Mouse (Mus musculus) C2C12 (cell line): ENCODE measurements around the gene Arpp19. TPM values are rescaled to one million over a fixed set of nuclear protein-coding genes. Genes with fewer than 3 reads are reported as not detected.
A peak's percentile ranks its signal among the peaks of the same experiment; 100 is the strongest.

ENCODE experiments used
- H3K27me3 ChIP-seq: one replicate; pipeline ENCODE4 v1.6.1; 2011; ENCODE audit not compliant: control insufficient read depth, insufficient read depth, insufficient read length
- H3K36me3 ChIP-seq: one replicate; pipeline ENCODE4 v1.6.1; 2011; ENCODE audit not compliant: control insufficient read depth, insufficient read depth
- H3K4me3 ChIP-seq: one replicate; pipeline ENCODE4 v1.5.1; 2011; ENCODE audit warnings: mild to moderate bottlenecking, control low read depth; ENCODE audit not compliant: poor library complexity, insufficient read depth, severe bottlenecking
- H3K79me2 ChIP-seq: one replicate; pipeline ENCODE4 v1.6.1; 2011; ENCODE audit not compliant: control insufficient read depth, insufficient read depth
- H3K79me3 ChIP-seq: one replicate; pipeline ENCODE4 v1.6.1; 2011; ENCODE audit warnings: low read depth, control low read depth
- H3ac ChIP-seq: one replicate; pipeline ENCODE3; 2011; ENCODE audit warnings: low read depth; ENCODE audit not compliant: control insufficient read depth, insufficient read length
- CEBPB ChIP-seq: IDR thresholded peaks from one replicate; pipeline ENCODE4 v1.6.1; 2011; ENCODE audit warnings: low read depth, mild to moderate bottlenecking, control low read depth, moderate library complexity
- CTCF ChIP-seq: IDR thresholded peaks from one replicate; pipeline ENCODE4 v1.5.1; 2011; ENCODE audit not compliant: control insufficient read depth, insufficient read depth, insufficient read length
- FOSL1 ChIP-seq: IDR thresholded peaks from one replicate; pipeline ENCODE4 v1.8.0; 2011; ENCODE audit warnings: mild to moderate bottlenecking, low read length; ENCODE audit not compliant: poor library complexity, insufficient read depth, severe bottlenecking
- MAX ChIP-seq: IDR thresholded peaks from one replicate; pipeline ENCODE4 v1.6.1; 2011; ENCODE audit warnings: mild to moderate bottlenecking, control low read depth
- MYOD1 ChIP-seq: IDR thresholded peaks from one replicate; pipeline ENCODE4 v1.6.1; 2011; ENCODE audit warnings: low read depth; ENCODE audit not compliant: control insufficient read depth, insufficient read length
- MYOG ChIP-seq: IDR thresholded peaks from one replicate; pipeline ENCODE4 v1.6.1; 2011; ENCODE audit not compliant: control insufficient read depth, insufficient read length; ENCODE audit errors: extremely low read depth
- USF1 ChIP-seq: IDR thresholded peaks from one replicate; pipeline ENCODE4 v1.6.1; 2011; ENCODE audit warnings: low read depth, mild to moderate bottlenecking, control low read depth, moderate library complexity
- long read RNA-seq, 2 experiments: library from polyadenylated mRNA; unstranded; transcript quantifications; one replicate each; pipeline ENCODE4 v2.0.0; 2019 to 2020
- polyA plus RNA-seq: library from polyadenylated mRNA; unstranded; fragments of >200 nt; fragmentation: generic; extraction: Trizol; gene quantifications from one replicate; pipeline ENCODE4 v1.2.1, GENCODE M21; 2012; ENCODE audit warnings: missing spikeins

Arpp19 gene
- 232 TPM for polyA plus RNA-seq
- long read RNA-seq, experiment 1, full-length matches to known transcripts, result 192 of 196 reads
- long read RNA-seq, experiment 1, partial matches to known transcripts, result 1 of 196 reads
- long read RNA-seq, experiment 1, other reads (novel, unspliced or antisense), result 3 of 196 reads
- long read RNA-seq, experiment 2, full-length matches to known transcripts, result 207 of 215 reads
- long read RNA-seq, experiment 2, partial matches to known transcripts, result 3 of 215 reads
- long read RNA-seq, experiment 2, other reads (novel, unspliced or antisense), result 5 of 215 reads

DNA sequence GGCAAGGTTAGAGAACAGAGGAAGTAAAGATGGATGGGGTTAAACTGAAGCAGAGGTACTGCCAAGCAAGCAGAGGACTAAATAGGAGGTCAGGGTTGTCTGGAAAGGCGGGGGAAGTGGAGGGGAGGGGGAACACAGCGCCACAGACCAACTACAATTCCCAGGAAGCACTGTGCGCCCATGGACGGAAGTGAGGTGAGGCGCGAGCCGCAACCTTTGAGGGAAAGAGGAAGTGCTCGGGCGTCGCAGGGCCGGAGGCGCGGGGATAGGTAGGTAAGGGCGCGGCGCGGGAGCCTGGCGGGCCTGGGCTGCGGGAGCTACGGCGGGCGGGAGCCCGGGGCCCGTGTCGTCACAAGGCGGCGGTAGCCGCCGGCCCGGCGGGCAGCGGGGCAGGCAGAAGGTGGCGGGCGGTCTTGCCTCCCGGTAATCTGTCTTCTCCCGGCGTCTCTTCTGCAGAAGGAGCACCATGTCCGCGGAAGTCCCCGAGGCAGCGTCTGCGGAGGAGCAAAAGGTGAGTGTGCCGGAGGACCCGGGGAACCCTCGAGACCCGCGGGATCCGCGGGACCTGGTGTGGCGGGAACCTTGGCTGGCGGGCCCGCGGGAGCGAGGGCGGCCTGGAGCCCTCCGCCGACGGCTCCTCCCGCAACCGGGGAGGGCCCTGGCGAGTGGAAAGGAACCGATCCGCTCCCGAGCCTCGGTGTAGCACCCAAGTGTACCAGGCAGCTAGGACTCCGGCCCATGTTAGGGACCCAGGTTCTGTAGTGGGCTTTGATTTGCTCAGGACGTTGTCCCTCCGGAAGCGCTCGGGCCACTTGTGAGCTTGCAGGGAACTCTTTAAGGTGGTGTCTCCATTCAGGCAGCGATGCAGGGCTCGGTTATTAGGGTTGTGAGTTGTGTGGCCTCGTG, at the start of gene Arpp19:
Arpp19 (plus strand) TSS at position 164 of the 906 bp plus-strand sequence.
- peak within 1 kb of the TSS; percentile 78 for H3K4me3 ChIP-seq
- TF ChIP-seq MYOD1 (no peak), USF1 (no peak), MAX (no peak), CEBPB (no peak)
- H3K27me3 ChIP-seq, result no peaks in the 10 kb centered on the region
- peak within 1 kb of the TSS; percentile 97 for H3ac ChIP-seq
- H3K79me3 ChIP-seq, result peaks cover 47% of the 10 kb centered on the region
- peaks cover 52% of the 10 kb centered on the region for H3K79me2 ChIP-seq
- peaks cover 6% of the 10 kb centered on the region for H3K36me3 ChIP-seq

DNA sequence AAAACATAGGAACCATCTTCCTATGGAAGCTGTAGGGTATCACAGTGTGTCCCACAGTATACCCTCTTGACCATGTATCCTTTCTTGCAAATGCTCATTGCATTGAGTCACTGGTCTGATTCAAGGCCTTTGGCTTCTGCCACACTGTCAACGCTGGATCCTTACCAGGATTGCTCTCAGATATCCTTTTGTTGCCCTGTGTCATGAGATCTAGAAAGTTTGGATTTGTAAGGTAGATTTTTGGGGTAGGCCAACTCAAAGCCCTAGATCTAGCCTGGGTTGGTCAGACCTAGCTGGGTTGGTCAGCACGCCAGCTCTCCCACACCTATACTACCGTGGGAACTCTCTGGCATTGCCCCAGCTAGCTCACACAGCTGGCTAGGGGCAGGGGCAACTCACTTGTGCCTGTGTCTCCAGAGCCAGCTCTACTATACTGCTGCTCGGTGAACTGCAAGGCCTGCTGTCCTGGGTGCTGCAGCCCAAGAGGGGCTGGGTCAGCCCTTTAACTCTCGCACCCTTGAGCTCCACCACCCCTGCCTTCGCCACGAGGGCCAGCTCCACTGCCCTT, 48.4 kb upstream of the Arpp19 start:
- no peaks in the 10 kb centered on the region for H3K27me3 ChIP-seq
- no peaks in the 10 kb centered on the region for H3K36me3 ChIP-seq
- no peaks in the 10 kb centered on the region for H3K79me3 ChIP-seq
- TF ChIP-seq USF1 (no peak), MAX (no peak), CTCF (no peak), MYOG (no peak), FOSL1 (no peak), CEBPB (no peak), MYOD1 (no peak)
- no peaks in the 10 kb centered on the region for H3K79me2 ChIP-seq
- H3K4me3 ChIP-seq, result no peak overlapping the region
- no peak overlapping the region for H3ac ChIP-seq

DNA sequence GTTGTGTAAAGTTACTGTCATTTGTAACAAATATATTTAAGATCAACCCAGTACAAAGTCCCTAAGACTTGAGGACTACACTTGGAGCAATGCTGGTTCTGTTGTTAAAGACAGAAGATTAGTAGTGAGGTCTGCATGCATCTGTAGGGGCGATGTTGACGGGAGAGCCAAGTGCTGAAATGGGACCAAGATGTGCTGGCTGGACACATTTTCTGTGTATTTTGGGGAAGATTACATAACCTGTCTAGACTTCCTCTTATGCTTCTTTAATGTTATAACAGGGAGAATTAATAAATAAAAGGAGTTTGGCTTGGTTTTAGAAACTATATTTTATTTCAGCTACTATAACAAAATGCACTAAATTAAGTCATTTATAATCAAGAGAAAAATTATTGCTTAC, 47.4 kb upstream of the Arpp19 start:
- Histone ChIP-seq H3K36me3 (no peaks in the 10 kb centered on the region), H3K4me3 (no peak overlapping the region), H3K79me3 (no peaks in the 10 kb centered on the region), H3K27me3 (no peaks in the 10 kb centered on the region), H3K79me2 (no peaks in the 10 kb centered on the region), H3ac (no peak overlapping the region)
- TF ChIP-seq CEBPB (no peak), FOSL1 (no peak), USF1 (no peak), MAX (no peak), CTCF (no peak), MYOD1 (no peak), MYOG (no peak)

DNA sequence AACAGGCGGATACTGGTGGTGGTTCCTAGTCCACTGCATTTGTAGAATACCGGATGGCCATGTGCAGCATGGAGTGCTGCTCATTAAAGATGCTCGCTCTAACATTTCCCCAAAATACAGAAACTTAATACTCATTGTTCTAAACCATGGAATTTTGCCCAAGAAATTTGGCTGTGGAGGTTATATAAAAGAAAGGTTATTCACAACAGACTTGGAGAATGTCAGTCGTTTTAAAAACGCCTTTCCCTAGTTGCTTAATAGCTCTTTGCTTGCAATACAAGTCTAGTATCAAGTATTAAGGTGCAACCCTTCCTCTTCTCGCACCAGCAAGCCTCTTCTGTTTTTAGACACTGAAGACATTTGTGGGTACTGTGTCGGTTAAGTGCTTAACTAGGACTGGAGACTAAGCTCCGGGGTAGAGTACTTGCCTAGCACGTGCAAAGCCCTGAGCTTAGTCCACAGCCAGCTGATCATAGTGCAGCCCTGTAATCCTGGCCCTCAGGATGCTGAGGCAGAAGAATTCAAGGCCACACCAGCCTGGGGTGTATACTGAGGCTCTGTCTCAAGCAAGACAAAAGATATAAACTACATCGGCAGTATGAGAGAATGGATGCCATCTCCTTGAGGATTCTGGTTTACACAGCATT, 42.7 kb upstream of the Arpp19 start:
- TF ChIP-seq CTCF, result no peak
- no peak for TF ChIP-seq MAX
- no peak for TF ChIP-seq USF1
- TF ChIP-seq MYOG, result no peak
- TF ChIP-seq CEBPB, result no peak
- no peak for TF ChIP-seq MYOD1
- TF ChIP-seq FOSL1, result no peak
- Histone ChIP-seq H3K79me3 (no peaks in the 10 kb centered on the region), H3K36me3 (no peaks in the 10 kb centered on the region), H3K4me3 (no peak overlapping the region), H3K79me2 (no peaks in the 10 kb centered on the region), H3K27me3 (no peaks in the 10 kb centered on the region), H3ac (no peak overlapping the region)

DNA sequence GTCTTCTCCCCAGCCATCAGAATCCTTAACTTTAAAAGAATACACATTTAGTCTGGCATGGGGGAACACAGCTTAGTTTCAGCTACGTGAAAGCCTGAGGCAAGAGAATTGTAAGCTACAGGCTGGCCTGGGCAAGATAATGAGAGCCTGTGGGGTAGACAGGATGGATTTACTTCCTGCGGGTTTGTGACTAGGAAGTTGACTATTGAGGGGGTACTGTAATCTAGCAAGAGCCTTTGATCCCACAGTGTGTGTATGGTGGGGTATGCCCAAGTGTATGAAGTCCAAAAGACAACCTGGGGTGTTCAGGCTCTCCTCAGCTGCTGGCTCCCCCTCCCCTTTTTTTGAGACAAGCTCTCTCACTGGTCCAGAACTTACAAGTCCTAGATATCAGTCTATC, 41.1 kb upstream of the Arpp19 start:
- H3K4me3 ChIP-seq, result no peak overlapping the region
- no peaks in the 10 kb centered on the region for H3K36me3 ChIP-seq
- H3K79me2 ChIP-seq, result no peaks in the 10 kb centered on the region
- TF ChIP-seq MYOD1 (no peak), CTCF (no peak), FOSL1 (no peak), MYOG (no peak), MAX (no peak), USF1 (no peak), CEBPB (no peak)
- H3K79me3 ChIP-seq, result no peaks in the 10 kb centered on the region
- H3ac ChIP-seq, result no peak overlapping the region
- H3K27me3 ChIP-seq, result no peaks in the 10 kb centered on the region
